Mouse (Mus musculus): ENCODE data around the gene Samd14. TPM values are rescaled to one million over a fixed set of nuclear protein-coding genes. Genes with fewer than 3 reads are reported as not detected.
"Not testable (repeated sequence)": the region's sequence is repeated elsewhere in the genome, so short reads cannot be mapped to it uniquely, and the experiment has no call there.

The Samd14 gene
- total RNA-seq, 2 experiments from 2014 or later = 0.34 to 0.52 TPM

GRCm38 (mm10) chr11:95006038-95006437, 3.6 kb upstream of the Samd14 start:
- no peak for DNase-seq (ENCODE audit: low spot score)

GRCm38 (mm10) chr11:95006525-95007219, 3.0 kb upstream of the Samd14 start:
- DNase-seq (ENCODE audit: low spot score) = peak; percentile 79

- DNase-seq (ENCODE audit: low spot score) = no peak
Observed at GRCm38 (mm10) chr11:95007418-95007817, 2.3 kb upstream of the Samd14 start.

GRCm38 (mm10) chr11:95008661-95009628, 734 bp upstream of the Samd14 start:
- no peak for DNase-seq (ENCODE audit: low spot score)

GRCm38 (mm10) chr11:95010141-95010739, 561 bp downstream of the Samd14 start:
- DNase-seq (ENCODE audit: low spot score) = no peak

GRCm38 (mm10) chr11:95010841-95011403, 1.2 kb downstream of the Samd14 start:
- not testable (repeated sequence) for DNase-seq (ENCODE audit: low spot score)

GRCm38 (mm10) chr11:95011416-95011815, 1.7 kb downstream of the Samd14 start:
- no peak for DNase-seq (ENCODE audit: low spot score)

GRCm38 (mm10) chr11:95012075-95012474, 2.4 kb downstream of the Samd14 start:
- no peak for DNase-seq (ENCODE audit: low spot score)

GRCm38 (mm10) chr11:95012487-95012886, 2.8 kb downstream of the Samd14 start:
- DNase-seq (ENCODE audit: low spot score) = no peak

GRCm38 (mm10) chr11:95015484-95015883, 5.8 kb downstream of the Samd14 start:
- no peak for DNase-seq (ENCODE audit: low spot score)

GRCm38 (mm10) chr11:95022237-95022992, 12.7 kb downstream of the Samd14 start:
- no peak for DNase-seq (ENCODE audit: low spot score)

GRCm38 (mm10) chr11:95023481-95023880, 13.8 kb downstream of the Samd14 start:
- DNase-seq (ENCODE audit: low spot score) = no peak

GRCm38 (mm10) chr11:95024439-95025184, 14.9 kb downstream of the Samd14 start:
- no peak for DNase-seq (ENCODE audit: low spot score)

GRCm38 (mm10) chr11:95025227-95026012, 15.7 kb downstream of the Samd14 start:
- no peak for DNase-seq (ENCODE audit: low spot score)

- no peak for DNase-seq (ENCODE audit: low spot score)
Observed at GRCm38 (mm10) chr11:95026090-95026542, 16.4 kb downstream of the Samd14 start.

- no peak for DNase-seq (ENCODE audit: low spot score)
Observed at GRCm38 (mm10) chr11:95026849-95027248, 17.2 kb downstream of the Samd14 start.

GRCm38 (mm10) chr11:95027850-95028470, 18.3 kb downstream of the Samd14 start:
- DNase-seq (ENCODE audit: low spot score) = no peak

GRCm38 (mm10) chr11:95032945-95033344, 23.3 kb downstream of the Samd14 start:
- DNase-seq (ENCODE audit: low spot score) = no peak

- no peak for DNase-seq (ENCODE audit: low spot score)
Observed at GRCm38 (mm10) chr11:95033617-95034016, 23.9 kb downstream of the Samd14 start.

Measured in gastrocnemius, adult 18-20 months (tissue).